Mouse (Mus musculus): Measurements from ENCODE around the gene Siah1b.

DNA sequence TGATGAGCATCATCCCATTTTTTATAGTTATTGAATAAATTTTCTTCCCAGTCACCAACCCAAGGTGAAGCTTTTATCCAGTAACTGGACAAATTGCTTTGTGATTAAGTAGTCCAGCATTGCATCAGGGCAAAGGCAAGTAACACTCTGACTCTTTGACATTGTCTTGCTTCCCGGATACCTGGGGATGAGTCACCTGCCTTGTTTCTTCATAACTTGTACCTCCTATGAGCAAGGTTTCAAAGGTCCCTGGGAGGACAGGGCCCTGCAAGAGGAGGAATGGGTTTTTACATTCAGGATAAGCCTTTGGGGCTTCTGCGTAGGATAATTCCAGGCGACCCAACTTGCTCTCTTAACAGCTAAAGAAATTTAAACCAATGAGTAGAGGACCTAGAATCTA is 47.6 kb upstream of the Siah1b start:
- no peak for TF ChIP-seq POLR2A (IDR thresholded peaks at IDR 0.05; ENCODE audit: control insufficient read depth, extremely low read depth, insufficient read depth, low read length, poor library complexity)
- no peak for TF ChIP-seq CTCF (IDR thresholded peaks at IDR 0.05; ENCODE audit: borderline replicate concordance, control insufficient read depth, extremely low read depth, insufficient read depth, low read length, poor library complexity)

Measured in thymus, adult 2 months (tissue).